Mouse (Mus musculus): ENCODE results near the gene Cyb561. TPM values are rescaled to one million over a fixed set of nuclear protein-coding genes. Genes with fewer than 3 reads are reported as not detected.

The Cyb561 gene
- polyA plus RNA-seq, 1 experiment from 2014 or later = 38.1 TPM

GRCm38 (mm10) chr11:105907381-105907780 is 45.8 kb downstream of the Cyb561 start:
- 100% methylated on average over 1 of the region's 1 CpGs for WGBS

GRCm38 (mm10) chr11:105905529-105906213 is 47.5 kb downstream of the Cyb561 start:
- H3K27me3 ChIP-seq (replicated peaks; ENCODE audit: control insufficient read depth, insufficient read depth, low read length) = no peaks in the 10 kb centered on the region
- H3K27ac ChIP-seq (ENCODE audit: low read depth) = peak overlapping the region; percentile 29; the same call in 1 of the 2 replicates
- H3K4me2 ChIP-seq (ENCODE audit: low read length) = no peak overlapping the region
- H3K9me3 ChIP-seq (ENCODE audit: control insufficient read depth, low read length) = no peaks in the 10 kb centered on the region
- 0 out of 2 replicates have a peak, but pooled peaks have one; percentile 55 for ATAC-seq (replicated peaks; ENCODE audit: low FRiP score, low TSS enrichment, low read depth)
- no peaks in the 10 kb centered on the region for H3K4me1 ChIP-seq (replicated peaks; ENCODE audit: control insufficient read depth, insufficient read depth, low read length)
- DNase-seq (ENCODE audit: low spot score) = no peak
- WGBS = 32% methylated on average over 4 of the region's 4 CpGs
- peaks cover 9% of the 10 kb centered on the region; the same call in 1 of the 2 replicates for H3K36me3 ChIP-seq (ENCODE audit: control insufficient read depth, insufficient read depth, low read length)
- no peak overlapping the region for H3K4me3 ChIP-seq (ENCODE audit: low read depth, low read length)
- no peak overlapping the region for H3K9ac ChIP-seq (ENCODE audit: low read length)

More at GRCm38 (mm10) chr11:105907381-105907780, 45.8 kb downstream of the Cyb561 start:
- H3K36me3 ChIP-seq (ENCODE audit: control insufficient read depth, insufficient read depth, low read length) = peaks cover 9% of the 10 kb centered on the region; the same call in 1 of the 2 replicates
- H3K4me1 ChIP-seq (replicated peaks; ENCODE audit: control insufficient read depth, insufficient read depth, low read length) = no peaks in the 10 kb centered on the region
- no peak overlapping the region for H3K4me2 ChIP-seq (ENCODE audit: low read length)
- H3K27me3 ChIP-seq (replicated peaks; ENCODE audit: control insufficient read depth, insufficient read depth, low read length) = no peaks in the 10 kb centered on the region
- H3K9me3 ChIP-seq (ENCODE audit: control insufficient read depth, low read length) = no peaks in the 10 kb centered on the region
- no peak for ATAC-seq (replicated peaks; ENCODE audit: low FRiP score, low TSS enrichment, low read depth)
- no peak for DNase-seq (ENCODE audit: low spot score)
- no peak overlapping the region for H3K27ac ChIP-seq (ENCODE audit: low read depth)
- no peak overlapping the region for H3K9ac ChIP-seq (ENCODE audit: low read length)
- H3K4me3 ChIP-seq (ENCODE audit: low read depth, low read length) = no peak overlapping the region

GRCm38 (mm10) chr11:105902956-105903355 is 50.2 kb downstream of the Cyb561 start:
- no peak overlapping the region for H3K9ac ChIP-seq (ENCODE audit: low read length)
- no peak for ATAC-seq (replicated peaks; ENCODE audit: low FRiP score, low TSS enrichment, low read depth)
- H3K36me3 ChIP-seq (ENCODE audit: control insufficient read depth, insufficient read depth, low read length) = peaks cover 13% of the 10 kb centered on the region; the same call in 1 of the 2 replicates
- 67% methylated on average over 1 of the region's 1 CpGs for WGBS
- H3K4me2 ChIP-seq (ENCODE audit: low read length) = no peak overlapping the region
- H3K27ac ChIP-seq (ENCODE audit: low read depth) = no peak overlapping the region
- H3K27me3 ChIP-seq (replicated peaks; ENCODE audit: control insufficient read depth, insufficient read depth, low read length) = no peaks in the 10 kb centered on the region
- H3K4me3 ChIP-seq (ENCODE audit: low read depth, low read length) = no peak overlapping the region
- DNase-seq (ENCODE audit: low spot score) = no peak
- H3K4me1 ChIP-seq (replicated peaks; ENCODE audit: control insufficient read depth, insufficient read depth, low read length) = no peaks in the 10 kb centered on the region
- no peaks in the 10 kb centered on the region for H3K9me3 ChIP-seq (ENCODE audit: control insufficient read depth, low read length)

GRCm38 (mm10) chr11:105901501-105901900 is 51.6 kb downstream of the Cyb561 start:
- WGBS = 65% methylated on average over 2 of the region's 2 CpGs
- no peaks in the 10 kb centered on the region for H3K9me3 ChIP-seq (ENCODE audit: control insufficient read depth, low read length)

GRCm38 (mm10) chr11:105899151-105899550 is 54.0 kb downstream of the Cyb561 start:
- H3K4me1 ChIP-seq (replicated peaks; ENCODE audit: control insufficient read depth, insufficient read depth, low read length) = no peaks in the 10 kb centered on the region
- no peak overlapping the region for H3K9ac ChIP-seq (ENCODE audit: low read length)
- no peak overlapping the region for H3K4me2 ChIP-seq (ENCODE audit: low read length)
- H3K9me3 ChIP-seq (ENCODE audit: control insufficient read depth, low read length) = no peaks in the 10 kb centered on the region
- no peak overlapping the region for H3K4me3 ChIP-seq (ENCODE audit: low read depth, low read length)
- DNase-seq (ENCODE audit: low spot score) (no peak), ATAC-seq (replicated peaks; ENCODE audit: low FRiP score, low TSS enrichment, low read depth) (no peak)
- H3K27me3 ChIP-seq (replicated peaks; ENCODE audit: control insufficient read depth, insufficient read depth, low read length) = no peaks in the 10 kb centered on the region
- no peak overlapping the region for H3K27ac ChIP-seq (ENCODE audit: low read depth)
- peaks cover 26% of the 10 kb centered on the region for H3K36me3 ChIP-seq (ENCODE audit: control insufficient read depth, insufficient read depth, low read length)
- 47% methylated on average over 1 of the region's 1 CpGs for WGBS

More at GRCm38 (mm10) chr11:105901501-105901900, 51.6 kb downstream of the Cyb561 start:
- no peaks in the 10 kb centered on the region for H3K4me1 ChIP-seq (replicated peaks; ENCODE audit: control insufficient read depth, insufficient read depth, low read length)
- H3K27me3 ChIP-seq (replicated peaks; ENCODE audit: control insufficient read depth, insufficient read depth, low read length) = no peaks in the 10 kb centered on the region
- H3K36me3 ChIP-seq (ENCODE audit: control insufficient read depth, insufficient read depth, low read length) = peaks cover 22% of the 10 kb centered on the region
- no peak overlapping the region for H3K4me2 ChIP-seq (ENCODE audit: low read length)
- DNase-seq (ENCODE audit: low spot score) = no peak
- H3K4me3 ChIP-seq (ENCODE audit: low read depth, low read length) = no peak overlapping the region
- H3K9ac ChIP-seq (ENCODE audit: low read length) = no peak overlapping the region
- no peak for ATAC-seq (replicated peaks; ENCODE audit: low FRiP score, low TSS enrichment, low read depth)
- H3K27ac ChIP-seq (ENCODE audit: low read depth) = no peak overlapping the region

GRCm38 (mm10) chr11:105887281-105887680 is 65.9 kb downstream of the Cyb561 start:
- no peak overlapping the region for H3K27ac ChIP-seq (ENCODE audit: low read depth)
- H3K4me2 ChIP-seq (ENCODE audit: low read length) = no peak overlapping the region
- no peak overlapping the region for H3K9ac ChIP-seq (ENCODE audit: low read length)
- H3K4me1 ChIP-seq (replicated peaks; ENCODE audit: control insufficient read depth, insufficient read depth, low read length) = no peaks in the 10 kb centered on the region
- no peaks in the 10 kb centered on the region for H3K9me3 ChIP-seq (ENCODE audit: control insufficient read depth, low read length)
- ATAC-seq (replicated peaks; ENCODE audit: low FRiP score, low TSS enrichment, low read depth) (no peak), DNase-seq (ENCODE audit: low spot score) (no peak)
- H3K4me3 ChIP-seq (ENCODE audit: low read depth, low read length) = no peak overlapping the region
- H3K27me3 ChIP-seq (replicated peaks; ENCODE audit: control insufficient read depth, insufficient read depth, low read length) = no peaks in the 10 kb centered on the region
- H3K36me3 ChIP-seq (ENCODE audit: control insufficient read depth, insufficient read depth, low read length) = peaks cover 3% of the 10 kb centered on the region
- 58% methylated on average over 1 of the region's 1 CpGs for WGBS

GRCm38 (mm10) chr11:105885558-105885957 is 67.6 kb downstream of the Cyb561 start:
- no peak overlapping the region for H3K4me2 ChIP-seq (ENCODE audit: low read length)
- no peak overlapping the region for H3K4me3 ChIP-seq (ENCODE audit: low read depth, low read length)
- DNase-seq (ENCODE audit: low spot score) (no peak), ATAC-seq (replicated peaks; ENCODE audit: low FRiP score, low TSS enrichment, low read depth) (no peak)
- no peaks in the 10 kb centered on the region for H3K4me1 ChIP-seq (replicated peaks; ENCODE audit: control insufficient read depth, insufficient read depth, low read length)
- peaks cover 3% of the 10 kb centered on the region for H3K36me3 ChIP-seq (ENCODE audit: control insufficient read depth, insufficient read depth, low read length)
- H3K27me3 ChIP-seq (replicated peaks; ENCODE audit: control insufficient read depth, insufficient read depth, low read length) = no peaks in the 10 kb centered on the region
- no peak overlapping the region for H3K9ac ChIP-seq (ENCODE audit: low read length)
- 88% methylated on average over 1 of the region's 1 CpGs for WGBS
- no peaks in the 10 kb centered on the region for H3K9me3 ChIP-seq (ENCODE audit: control insufficient read depth, low read length)
- no peak overlapping the region for H3K27ac ChIP-seq (ENCODE audit: low read depth)

Measured in intestine, embryonic 14.5 days (tissue).